Mouse (Mus musculus) heart, postnatal 0 days (tissue): ENCODE data around the gene Cd99l2. TPM values are rescaled to one million over a fixed set of nuclear protein-coding genes. Genes with fewer than 3 reads are reported as not detected.
"Not testable (repeated sequence)": the region's sequence is repeated elsewhere in the genome, so short reads cannot be mapped to it uniquely, and the experiment has no call there.

Experiments
- ATAC-seq: fragments of 200-750 bp; cut with Nextera tagmentation; 2 replicates; pipeline ENCODE4 v1.8.0; 2017; ENCODE audit warnings: low read depth, moderate number of reproducible peaks, moderate library complexity; ENCODE audit not compliant: insufficient read depth
- DNase-seq: peaks from one replicate; pipeline ENCODE4 v3.0.0-alpha.2; 2016; ENCODE audit warnings: low spot score
- H3K27ac ChIP-seq: fragments of 300-500 bp; sonication (generic); 2 replicates; pipeline ENCODE4 v1.5.1; 2014; ENCODE audit warnings: low read depth, mild to moderate bottlenecking
- H3K27me3 ChIP-seq: fragments of 300-500 bp; sonication (generic); 2 replicates; pipeline ENCODE4 v1.6.1; 2014; ENCODE audit warnings: low read length, mixed read lengths; ENCODE audit not compliant: control insufficient read depth, insufficient read depth
- H3K36me3 ChIP-seq: fragments of 300-500 bp; sonication (generic); replicated peaks from 2 replicates; pipeline ENCODE4 v1.6.1; 2014; ENCODE audit warnings: low read length, mixed read lengths; ENCODE audit not compliant: control insufficient read depth, insufficient read depth
- H3K4me1 ChIP-seq: fragments of 300-500 bp; sonication (generic); 2 replicates; pipeline ENCODE4 v1.6.1; 2014; ENCODE audit warnings: antibody characterized with exemption; ENCODE audit not compliant: control insufficient read depth, insufficient read depth
- H3K4me2 ChIP-seq: fragments of 300-500 bp; sonication (generic); 2 replicates; pipeline ENCODE4 v1.6.1; 2014; ENCODE audit warnings: low read depth, mild to moderate bottlenecking, low read length, moderate library complexity
- H3K4me3 ChIP-seq: fragments of 300-500 bp; sonication (generic); 2 replicates; pipeline ENCODE4 v1.5.1; 2014; ENCODE audit warnings: low read depth, low read length
- H3K9ac ChIP-seq: fragments of 300-500 bp; sonication (generic); replicated peaks from 2 replicates; pipeline ENCODE4 v1.6.1; 2014; ENCODE audit warnings: low read depth, low read length, mixed read lengths
- H3K9me3 ChIP-seq: fragments of 300-500 bp; sonication (generic); replicated peaks from 2 replicates; pipeline ENCODE4 v1.6.1; 2016; ENCODE audit warnings: low read length; ENCODE audit not compliant: control insufficient read depth
- CTCF ChIP-seq: IDR thresholded peaks from 2 replicates; pipeline ENCODE4 v1.5.1; 2016; ENCODE audit warnings: antibody characterized with exemption, control low read depth, low read depth
- EP300 ChIP-seq: IDR thresholded peaks from 2 replicates; pipeline ENCODE4 v1.6.1; 2016; ENCODE audit warnings: antibody characterized with exemption, low read depth
- WGBS: fragments of 180-500 bp; shearing (Covaris S2); extraction: QIAGEN DNeasy Blood & Tissue Kit; methylation state at CpG from one replicate; pipeline ENCODE4 v1.1.7; 2014; 5-methylcytosine and 5-hydroxymethylcytosine counted together
- polyA plus RNA-seq: library from polyadenylated mRNA; unstranded; fragments of >200 nt; fragmentation: Nextera tagmentation; extraction: Ambion mirVana; gene quantifications from 2 replicates; pipeline ENCODE4 v1.2.1, GENCODE M21; 2015
- total RNA-seq: library from RNA; depleted of rRNA; stranded (reverse); fragments of >200 nt; gene quantifications from 2 replicates; pipeline ENCODE4 v1.2.3, GENCODE M21; 2014; ENCODE audit warnings: low replicate concordance

Cd99l2 gene
- total and polyA plus RNA-seq, 2 experiments from 2014 or later: 22.1 to 43.9 TPM

DNA sequence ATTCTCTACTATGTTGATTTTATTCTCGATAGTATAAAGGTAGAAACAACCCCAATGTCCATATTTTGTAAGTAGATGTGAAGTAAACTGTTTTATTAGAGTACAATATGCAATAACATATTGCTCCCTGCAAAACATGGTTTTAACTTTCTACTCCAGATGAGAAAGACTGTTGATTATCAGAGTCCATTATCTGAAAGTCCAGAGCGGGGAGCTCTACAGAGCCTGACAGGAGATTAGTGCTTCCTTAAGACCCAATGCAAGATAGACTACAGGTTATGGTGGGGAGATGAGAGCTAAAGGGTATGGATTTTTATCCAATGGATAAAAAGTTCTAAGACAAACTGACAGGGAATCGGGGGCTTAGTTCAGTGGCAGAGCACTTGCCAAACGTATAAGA, 26.6 kb upstream of the Cd99l2 start:
- Histone ChIP-seq H3K4me1 (no peaks in the 10 kb centered on the region), H3K9ac (no peak overlapping the region), H3K4me3 (no peak overlapping the region), H3K36me3 (no peaks in the 10 kb centered on the region), H3K27ac (no peak overlapping the region), H3K9me3 (no peaks in the 10 kb centered on the region), H3K4me2 (no peak overlapping the region), H3K27me3 (no peaks in the 10 kb centered on the region)
- TF ChIP-seq EP300 (no peak), CTCF (no peak)
- DNase-seq: no peak
- 75% methylated on average over 4 of the region's 4 CpGs for WGBS
- no peak for ATAC-seq

DNA sequence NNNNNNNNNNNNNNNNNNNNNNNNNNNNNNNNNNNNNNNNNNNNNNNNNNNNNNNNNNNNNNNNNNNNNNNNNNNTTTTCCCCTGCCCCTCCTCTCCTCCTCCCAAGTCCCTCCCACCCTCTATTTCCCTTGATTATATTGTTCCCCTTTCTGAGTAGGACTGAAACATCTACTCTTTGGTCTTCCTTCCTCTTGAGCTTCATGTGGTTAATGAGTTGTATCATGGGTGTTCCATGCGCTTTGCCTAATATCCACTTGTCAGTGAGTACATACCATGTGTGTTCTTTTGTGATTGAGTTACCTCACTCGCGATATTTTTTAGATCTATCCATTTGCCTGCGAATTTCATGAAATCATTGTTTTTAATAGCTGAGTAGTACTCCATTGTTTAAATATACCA, 13.9 kb upstream of the Cd99l2 start:
- H3K9me3 ChIP-seq, H3K27ac ChIP-seq, H3K36me3 ChIP-seq, H3K27me3 ChIP-seq, ATAC-seq, H3K4me1 ChIP-seq, DNase-seq, H3K4me3 ChIP-seq, H3K4me2 ChIP-seq, H3K9ac ChIP-seq: not testable (repeated sequence)
- WGBS: 85% methylated on average over 4 of the region's 4 CpGs

DNA sequence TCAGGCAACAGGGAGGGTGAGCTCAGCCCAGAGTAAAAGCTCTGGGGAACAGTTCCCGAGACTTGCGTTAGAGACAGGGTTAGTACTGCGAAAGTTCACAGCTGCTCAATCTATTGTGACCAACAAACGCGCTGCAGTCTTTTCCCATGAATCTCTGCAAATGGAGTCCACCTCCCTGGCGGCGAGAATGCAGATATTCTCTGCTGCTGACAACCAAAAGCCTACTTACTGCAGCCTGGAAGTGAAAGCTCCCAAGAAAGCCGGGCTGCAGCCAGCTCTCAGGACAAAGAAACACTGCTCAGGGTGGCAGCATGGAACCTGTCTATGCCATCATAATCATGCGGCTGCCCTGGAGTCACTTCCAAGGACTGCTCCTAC, 619 bp upstream of the Cd99l2 start:
- Histone ChIP-seq H3K9me3 (no peaks in the 10 kb centered on the region), H3K36me3 (no peaks in the 10 kb centered on the region), H3K27ac (peak overlapping the region; percentile 97), H3K27me3 (no peaks in the 10 kb centered on the region), H3K4me1 (no peaks in the 10 kb centered on the region), H3K4me2 (peak overlapping the region; percentile 73), H3K4me3 (peak overlapping the region; percentile 71), H3K9ac (peak overlapping the region; percentile 76)
- ATAC-seq (peak; percentile 22; the same call in 1 of the 2 replicates), DNase-seq (peak; percentile 16)
- 13% methylated on average over 9 of the region's 9 CpGs for WGBS
- TF ChIP-seq EP300 (no peak), CTCF (peak; percentile 28; the same call in 1 of the 2 replicates)

DNA sequence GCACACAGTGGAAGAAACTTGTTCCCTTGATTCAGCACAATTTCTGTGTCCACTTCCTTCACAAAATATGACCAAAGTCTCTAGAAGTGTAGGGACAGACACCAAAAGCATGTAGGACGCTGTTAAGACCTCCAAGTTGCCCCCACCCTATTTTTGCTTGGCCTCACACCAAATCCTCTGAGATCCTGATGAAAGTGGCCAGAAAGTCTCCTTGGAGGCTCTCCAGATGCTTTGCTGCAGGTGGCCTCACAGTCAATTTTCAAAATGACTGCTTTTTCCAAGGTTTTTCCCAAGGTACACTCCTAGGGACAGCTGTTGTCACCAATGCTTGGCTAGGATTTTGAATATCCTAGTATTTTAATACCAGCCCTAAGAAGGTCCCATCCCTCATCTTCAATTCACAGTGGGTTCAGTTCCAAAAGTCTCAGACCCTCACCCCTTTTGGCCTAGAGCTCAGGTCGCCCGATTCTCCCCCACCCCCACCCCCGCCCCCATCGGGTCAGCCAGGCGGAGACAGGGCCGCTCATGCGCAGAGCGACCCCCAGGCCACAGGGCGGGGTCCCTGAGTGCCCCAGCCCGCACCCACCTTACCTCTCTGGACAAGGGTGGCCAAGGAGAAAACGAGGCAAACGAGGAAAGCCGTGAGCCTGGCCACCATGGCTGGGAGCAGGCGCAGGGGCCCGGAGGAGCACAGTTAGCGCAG, 567 bp downstream of the Cd99l2 start:
- H3K4me1 ChIP-seq: no peaks in the 10 kb centered on the region
- 21% methylated on average over 16 of the region's 17 CpGs for whole genome bisulfite sequencing
- DNase-seq (no peak), ATAC-seq (peak; percentile 72)
- no peaks in the 10 kb centered on the region for H3K27me3 ChIP-seq
- H3K36me3 ChIP-seq: no peaks in the 10 kb centered on the region
- TF ChIP-seq EP300: no peak
- no peak for TF ChIP-seq CTCF
- peak overlapping the region; percentile 71 for H3K4me3 ChIP-seq
- no peaks in the 10 kb centered on the region for H3K9me3 ChIP-seq
- peak overlapping the region; percentile 73 for H3K4me2 ChIP-seq
- peak overlapping the region; percentile 76 for H3K9ac ChIP-seq
- H3K27ac ChIP-seq: peak overlapping the region; percentile 97

DNA sequence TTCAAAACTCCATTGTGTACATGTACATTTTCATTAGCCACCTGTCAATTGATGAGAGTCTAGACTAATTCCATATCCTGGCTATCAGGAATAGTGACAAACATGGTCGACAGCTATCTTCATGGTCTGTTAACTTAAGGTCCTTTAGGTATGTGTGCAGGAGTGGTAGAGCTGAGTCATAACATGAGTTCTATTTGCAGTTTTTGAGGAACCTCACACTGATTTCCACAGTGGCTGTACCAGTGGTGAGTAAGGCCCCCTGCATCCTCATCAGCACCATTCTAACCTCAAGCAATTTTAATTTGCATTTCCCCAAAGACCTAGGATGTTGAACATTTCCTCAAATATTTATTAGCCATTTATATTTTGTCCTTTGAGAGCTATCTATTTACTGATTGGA, 3.3 kb downstream of the Cd99l2 start:
- Histone ChIP-seq H3K4me3 (no peak overlapping the region), H3K27me3 (no peaks in the 10 kb centered on the region), H3K36me3 (no peaks in the 10 kb centered on the region), H3K27ac (no peak overlapping the region), H3K9ac (no peak overlapping the region), H3K4me2 (no peak overlapping the region), H3K9me3 (no peaks in the 10 kb centered on the region), H3K4me1 (no peaks in the 10 kb centered on the region)
- no peak for TF ChIP-seq EP300
- no peak for TF ChIP-seq CTCF
- DNase-seq (no peak), ATAC-seq (no peak)
- 80% methylated on average over 1 of the region's 1 CpGs for WGBS

DNA sequence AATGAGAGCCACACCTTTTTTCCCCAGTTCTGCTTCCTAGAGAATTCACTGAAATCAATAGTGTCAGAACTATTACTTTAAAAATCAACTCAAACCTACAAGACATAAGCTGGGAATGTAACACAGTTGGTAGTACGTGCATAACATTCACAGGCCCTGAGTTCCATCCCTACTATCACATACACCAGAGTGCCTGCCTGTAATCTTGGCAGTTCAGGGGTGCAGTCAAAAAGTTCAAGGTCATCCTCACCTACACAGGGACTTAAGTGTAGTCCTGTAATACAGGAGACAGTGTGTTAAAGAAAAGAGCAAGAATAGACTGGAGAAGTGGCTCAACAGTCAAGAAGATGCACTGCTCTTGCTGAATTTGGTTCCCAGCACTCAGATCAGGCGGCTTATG, 10.4 kb downstream of the Cd99l2 start:
- Histone ChIP-seq H3K36me3 (no peaks in the 10 kb centered on the region), H3K4me1 (no peaks in the 10 kb centered on the region), H3K27ac (no peak overlapping the region), H3K4me2 (no peak overlapping the region), H3K9me3 (no peaks in the 10 kb centered on the region), H3K27me3 (no peaks in the 10 kb centered on the region), H3K9ac (no peak overlapping the region), H3K4me3 (no peak overlapping the region)
- DNase-seq: no peak
- no peak for ATAC-seq
- WGBS: 66% methylated on average over 2 of the region's 2 CpGs
- TF ChIP-seq CTCF: no peak
- no peak for TF ChIP-seq EP300
